Mouse (Mus musculus) MEL (cell line): ENCODE measurements at regions not wholly inside any gene's neighbourhood (a gene's known extent, or its start where the extent isn't known, plus 50 kb on each side); places are given as distances from the start of the nearest gene placed in this dataset.

Experiments
- DNase-seq: peaks from one replicate; pipeline ENCODE4 v3.0.0; 2011; ENCODE audit warnings: low read depth, low spot score
- H3K27ac ChIP-seq: 2 replicates; pipeline ENCODE4 v1.5.1; 2012; ENCODE audit warnings: low read depth, mild to moderate bottlenecking, control low read depth, low read length, moderate library complexity; ENCODE audit not compliant: control insufficient read depth
- H3K27me3 ChIP-seq, 2 experiments: fragments of 150-350 bp in 1 of 2; sonication (generic) in 1 of 2; 2 replicates each; pipeline ENCODE4 v1.6.1; 2012; ENCODE audit warnings: low read length in 2 of 2, mild to moderate bottlenecking in 2 of 2, improper control_type of control experiment in 1 of 2, moderate library complexity in 1 of 2; ENCODE audit not compliant: insufficient read depth in 2 of 2, control insufficient read depth in 1 of 2
- H3K36me3 ChIP-seq, 2 experiments: 2 replicates each; pipeline ENCODE4 v1.6.1; 2012 to 2014; ENCODE audit warnings: low read length in 2 of 2, improper control_type of control experiment in 1 of 2, inconsistent platforms in 1 of 2, mild to moderate bottlenecking in 1 of 2; ENCODE audit not compliant: insufficient read depth in 2 of 2, control insufficient read depth in 1 of 2
- H3K4me1 ChIP-seq, 2 experiments: fragments of 150-350 bp in 1 of 2; sonication (generic) in 1 of 2; 2 replicates each; pipeline ENCODE4 v1.6.1; 2012; ENCODE audit warnings: low read length in 2 of 2, improper control_type of control experiment in 1 of 2, mild to moderate bottlenecking in 1 of 2; ENCODE audit not compliant: insufficient read depth in 2 of 2, control insufficient read depth in 1 of 2
- H3K4me3 ChIP-seq, 2 experiments: fragments of 150-350 bp in 1 of 2; sonication (generic) in 1 of 2; 2 replicates each; pipeline ENCODE4 v1.5.1; 2012; ENCODE audit warnings: low read depth in 2 of 2, low read length in 2 of 2, mild to moderate bottlenecking in 2 of 2, moderate library complexity in 2 of 2, control low read depth in 1 of 2, improper control_type of control experiment in 1 of 2; ENCODE audit not compliant: control insufficient read depth in 1 of 2, insufficient read depth in 1 of 2
- H3K79me2 ChIP-seq: 2 replicates; pipeline ENCODE4 v1.6.1; 2012; ENCODE audit warnings: mild to moderate bottlenecking, low read length, moderate library complexity; ENCODE audit not compliant: control insufficient read depth, poor library complexity, insufficient read depth
- H3K9ac ChIP-seq: 2 replicates; pipeline ENCODE4 v1.6.1; 2012; ENCODE audit warnings: low read depth, mild to moderate bottlenecking, control low read depth, low read length, moderate library complexity; ENCODE audit not compliant: control insufficient read depth, poor library complexity, severe bottlenecking
- H3K9me3 ChIP-seq: fragments of 150-350 bp; sonication (generic); replicated peaks from 2 replicates; pipeline ENCODE4 v1.6.1; 2012; ENCODE audit warnings: mild to moderate bottlenecking, low read length, improper control_type of control experiment, moderate library complexity; ENCODE audit not compliant: insufficient read depth
- CHD1 ChIP-seq: IDR thresholded peaks from 2 replicates; pipeline ENCODE4 v1.6.1; 2012; ENCODE audit warnings: low read depth, mild to moderate bottlenecking, inconsistent platforms, low read length, improper control_type of control experiment
- CHD2 ChIP-seq: IDR thresholded peaks from 2 replicates; pipeline ENCODE4 v1.6.1; 2011; ENCODE audit warnings: low read length, improper control_type of control experiment
- EP300 ChIP-seq, 2 experiments: IDR thresholded peaks; 2 replicates each; pipeline ENCODE4 v1.6.1; 2011; ENCODE audit warnings: improper control_type of control experiment in 2 of 2, low read length in 2 of 2, low read depth in 1 of 2, mild to moderate bottlenecking in 1 of 2
- ETS1 ChIP-seq: IDR thresholded peaks from 2 replicates; pipeline ENCODE4 v1.6.1; 2012; ENCODE audit warnings: low read depth, mild to moderate bottlenecking, inconsistent platforms, low read length, improper control_type of control experiment, moderate library complexity
- GABPA ChIP-seq: IDR thresholded peaks from 2 replicates; pipeline ENCODE4 v1.6.1; 2012; ENCODE audit warnings: low read depth, mild to moderate bottlenecking, inconsistent platforms, low read length, improper control_type of control experiment, moderate library complexity
- GATA1 ChIP-seq: IDR thresholded peaks from 2 replicates; pipeline ENCODE4 v1.6.1; 2011; ENCODE audit warnings: low read depth, low read length, improper control_type of control experiment
- JUND ChIP-seq: IDR thresholded peaks from 2 replicates; pipeline ENCODE4 v1.6.1; 2011; ENCODE audit warnings: low read depth, mild to moderate bottlenecking, improper control_type of control experiment, low read length
- KAT2A ChIP-seq: conservative IDR thresholded peaks from 2 replicates; pipeline ENCODE4 v1.6.1; 2012; ENCODE audit warnings: low read depth, low read length, improper control_type of control experiment, inconsistent platforms
- MAX ChIP-seq: IDR thresholded peaks from 2 replicates; pipeline ENCODE4 v1.6.1; 2011; ENCODE audit warnings: low read length, improper control_type of control experiment
- MAZ ChIP-seq: IDR thresholded peaks from 2 replicates; pipeline ENCODE4 v1.6.1; 2012; ENCODE audit warnings: low read depth, mild to moderate bottlenecking, inconsistent platforms, low read length, improper control_type of control experiment
- MEF2A ChIP-seq: IDR thresholded peaks from 2 replicates; pipeline ENCODE4 v1.6.1; 2014; ENCODE audit warnings: low read depth, mild to moderate bottlenecking, inconsistent platforms, low read length, improper control_type of control experiment; ENCODE audit not compliant: poor library complexity, insufficient replicate concordance, severe bottlenecking; ENCODE audit errors: extremely low read depth
- MYB ChIP-seq: IDR thresholded peaks from 2 replicates; pipeline ENCODE4 v1.6.1; 2011; ENCODE audit warnings: mild to moderate bottlenecking, low read depth, low read length, improper control_type of control experiment
- MYC ChIP-seq: IDR thresholded peaks from 2 replicates; pipeline ENCODE4 v1.6.1; 2011; ENCODE audit warnings: low read depth, mild to moderate bottlenecking, low read length, improper control_type of control experiment, moderate library complexity
- NRF1 ChIP-seq: IDR thresholded peaks from 2 replicates; pipeline ENCODE4 v1.6.1; 2014; ENCODE audit warnings: low read depth, mild to moderate bottlenecking, inconsistent platforms, low read length, improper control_type of control experiment, moderate library complexity; ENCODE audit not compliant: poor library complexity, insufficient read depth, severe bottlenecking
- POLR2A ChIP-seq, 2 experiments: IDR thresholded peaks; 2 replicates each; pipeline ENCODE4 v1.6.1; 2011 to 2012; ENCODE audit warnings: low read length in 2 of 2, mild to moderate bottlenecking in 2 of 2, control low read depth in 1 of 2, improper control_type of control experiment in 1 of 2, low read depth in 1 of 2, moderate library complexity in 1 of 2; ENCODE audit not compliant: control insufficient read depth in 1 of 2, insufficient read depth in 1 of 2, poor library complexity in 1 of 2
- POLR2AphosphoS2 ChIP-seq: IDR thresholded peaks from 2 replicates; pipeline ENCODE4 v1.6.1; 2011; ENCODE audit warnings: low read length, improper control_type of control experiment
- RAD21 ChIP-seq: IDR thresholded peaks from 2 replicates; pipeline ENCODE4 v1.6.1; 2011; ENCODE audit warnings: mild to moderate bottlenecking, low read depth, low read length, improper control_type of control experiment
- SIN3A ChIP-seq: IDR thresholded peaks from 2 replicates; pipeline ENCODE4 v1.6.1; 2012; ENCODE audit warnings: low read length, improper control_type of control experiment, inconsistent platforms
- TAL1 ChIP-seq: IDR thresholded peaks from 2 replicates; pipeline ENCODE4 v1.6.1; 2012; ENCODE audit warnings: mild to moderate bottlenecking, inconsistent platforms, low read length, moderate library complexity, mixed read lengths
- TBP ChIP-seq: IDR thresholded peaks from 2 replicates; pipeline ENCODE4 v1.8.0; 2011; ENCODE audit warnings: low read depth, low read length, improper control_type of control experiment
- UBTF ChIP-seq: IDR thresholded peaks from 2 replicates; pipeline ENCODE4 v1.6.1; 2012; ENCODE audit warnings: low read depth, mild to moderate bottlenecking, inconsistent platforms, low read length, improper control_type of control experiment, moderate library complexity, borderline replicate concordance; ENCODE audit not compliant: insufficient read depth
- USF1 ChIP-seq: IDR thresholded peaks from 2 replicates; pipeline ENCODE4 v1.6.1; 2014; ENCODE audit warnings: low read depth, mild to moderate bottlenecking, inconsistent platforms, low read length, improper control_type of control experiment, moderate library complexity
- ZC3H11A ChIP-seq: IDR thresholded peaks from 2 replicates; pipeline ENCODE4 v1.6.1; 2012; ENCODE audit warnings: low read depth, mild to moderate bottlenecking, inconsistent platforms, low read length, improper control_type of control experiment
- ZMIZ1 ChIP-seq: IDR thresholded peaks from 2 replicates; pipeline ENCODE4 v1.6.1; 2012; ENCODE audit warnings: low read depth, mild to moderate bottlenecking, inconsistent platforms, low read length, improper control_type of control experiment, moderate library complexity
- ZNF384 ChIP-seq: IDR thresholded peaks from 2 replicates; pipeline ENCODE4 v1.6.1; 2012; ENCODE audit warnings: low read depth, mild to moderate bottlenecking, inconsistent platforms, low read length, improper control_type of control experiment

DNA sequence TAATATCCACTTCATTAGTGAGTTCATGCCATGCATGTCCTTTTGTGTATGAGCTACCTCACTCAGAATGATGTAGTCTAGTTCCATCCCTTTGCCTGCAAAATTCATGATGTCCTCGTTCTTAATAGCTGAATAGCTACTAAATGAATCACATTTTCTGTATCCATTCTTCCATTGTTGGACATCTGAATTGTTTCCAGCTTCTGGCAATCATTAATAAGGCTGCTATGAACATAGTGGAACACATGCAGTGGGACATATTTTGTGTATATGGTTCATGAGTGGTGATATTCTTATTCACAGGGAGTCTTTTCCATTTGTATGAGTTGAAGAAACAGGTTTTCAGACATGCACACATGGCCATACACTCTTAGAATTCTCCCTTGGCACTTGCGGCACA is 1092.2 kb upstream of the 1700008P02Rik start:
- Histone ChIP-seq H3K9ac (no peak overlapping the region), H3K27ac (no peak overlapping the region)
- no peak for DNase-seq

DNA sequence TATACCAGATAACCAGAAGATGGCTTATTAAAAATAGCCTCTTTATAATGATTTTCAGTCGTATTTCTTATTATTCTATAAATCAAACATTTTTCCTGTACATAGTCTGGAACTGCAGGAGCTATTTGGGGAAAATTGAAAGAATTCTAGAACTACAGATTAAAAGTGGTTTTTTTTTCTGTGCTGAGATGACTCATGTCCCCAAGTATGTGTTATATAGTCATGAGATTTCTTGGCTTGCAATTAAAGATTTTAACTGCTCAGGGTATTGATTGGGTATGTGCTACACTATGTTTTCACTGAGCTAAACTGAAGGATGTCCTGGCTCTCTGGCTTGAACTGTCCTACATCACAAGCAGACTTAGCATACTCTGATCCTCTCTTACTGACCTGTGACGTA is 1088.4 kb upstream of the 1700008P02Rik start:
- H3K9me3 ChIP-seq, result no peaks in the 10 kb centered on the region

More for the DNA sequence above, 1092.2 kb upstream of the 1700008P02Rik start:
- no peaks in the 10 kb centered on the region for H3K9me3 ChIP-seq
- H3K4me3 ChIP-seq, result no peak overlapping the region
- H3K4me1 ChIP-seq, result no peaks in the 10 kb centered on the region
- H3K27me3 ChIP-seq, result no peaks in the 10 kb centered on the region
- no peaks in the 10 kb centered on the region for H3K36me3 ChIP-seq
- TF ChIP-seq ZMIZ1 (no peak), UBTF (no peak), MAX (no peak), EP300 (IDR thresholded peaks at IDR 0.05; ENCODE audit: low read depth in 1 of 2, low read length in 2 of 2) (no peak), ZC3H11A (no peak), TBP (no peak), GATA1 (no peak), TAL1 (no peak), CHD2 (no peak), NRF1 (no peak), MYC (no peak), KAT2A (no peak), JUND (no peak)
- no peaks in the 10 kb centered on the region for H3K79me2 ChIP-seq

DNA sequence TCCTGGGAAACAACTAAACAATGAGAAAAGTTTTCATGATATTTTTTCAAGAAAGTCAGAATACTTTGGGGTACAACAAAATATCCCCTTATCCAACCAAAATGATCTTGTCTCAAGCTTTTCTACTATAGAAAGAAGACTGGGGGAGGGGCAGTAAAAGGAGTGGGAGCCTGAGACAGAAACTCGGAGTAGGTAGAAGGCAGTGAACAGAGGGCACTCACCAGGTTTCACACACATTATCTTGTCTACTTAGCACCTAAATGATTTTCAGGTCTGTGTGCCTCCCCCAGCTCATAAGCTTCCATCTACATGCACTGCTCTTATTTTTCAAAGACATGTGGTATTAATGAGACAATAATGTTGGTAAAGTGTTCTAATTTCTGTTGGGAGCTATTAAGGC is 1063.3 kb upstream of the 1700008P02Rik start:
- Histone ChIP-seq H3K27ac (peak overlapping the region; percentile 12; the same call in 1 of the 2 replicates), H3K4me3 (no peak overlapping the region), H3K79me2 (no peaks in the 10 kb centered on the region), H3K9me3 (no peaks in the 10 kb centered on the region), H3K9ac (no peak overlapping the region), H3K4me1 (peaks cover 0 to 4% of the 10 kb centered on the region in 2 experiments; a peak in 1 of 4 replicates), H3K27me3 (no peaks in the 10 kb centered on the region), H3K36me3 (peaks cover 0 to 2% of the 10 kb centered on the region in 2 experiments; a peak in 1 of 4 replicates)
- no peak for TF ChIP-seq ETS1
- no peak for TF ChIP-seq POLR2A (IDR thresholded peaks at IDR 0.05; ENCODE audit: control insufficient read depth in 1 of 2, insufficient read depth in 1 of 2, low read depth in 1 of 2, low read length in 2 of 2, poor library complexity in 1 of 2)
- no peak for TF ChIP-seq POLR2AphosphoS2
- TF ChIP-seq UBTF, result no peak
- TF ChIP-seq USF1, result no peak
- TF ChIP-seq KAT2A, result no peak
- no peak for TF ChIP-seq CHD2
- no peak for TF ChIP-seq GATA1
- no peak for TF ChIP-seq MYB
- no peak for TF ChIP-seq MAZ
- no peak for TF ChIP-seq MEF2A
- no peak for TF ChIP-seq TAL1
- no peak for TF ChIP-seq EP300 (IDR thresholded peaks at IDR 0.05; ENCODE audit: low read depth in 1 of 2, low read length in 2 of 2)
- TF ChIP-seq CHD1, result no peak
- no peak for TF ChIP-seq GABPA
- TF ChIP-seq RAD21, result no peak
- TF ChIP-seq SIN3A, result no peak
- no peak for TF ChIP-seq MYC
- no peak for TF ChIP-seq ZNF384
- peak; percentile 29 for DNase-seq

More for the DNA sequence above, 1088.4 kb upstream of the 1700008P02Rik start:
- no peak overlapping the region for H3K27ac ChIP-seq
- H3K36me3 ChIP-seq, result no peaks in the 10 kb centered on the region
- DNase-seq, result no peak
- no peak overlapping the region for H3K9ac ChIP-seq
- H3K4me3 ChIP-seq, result no peak overlapping the region
- no peaks in the 10 kb centered on the region for H3K4me1 ChIP-seq
- no peaks in the 10 kb centered on the region for H3K79me2 ChIP-seq
- H3K27me3 ChIP-seq, result no peaks in the 10 kb centered on the region
- TF ChIP-seq MAZ, result no peak
- TF ChIP-seq USF1, result no peak
